Mouse (Mus musculus) G1E (cell line): ENCODE results near the gene Tmem184c.

Experiments
- CTCF ChIP-seq: IDR thresholded peaks from 2 replicates; pipeline ENCODE4 v1.5.1; 2012; ENCODE audit warnings: low read depth, low read length, inconsistent platforms, mixed read lengths
- GATA1 ChIP-seq: IDR thresholded peaks from 2 replicates; pipeline ENCODE4 v1.6.1; 2012; ENCODE audit warnings: borderline replicate concordance, low read length, inconsistent platforms, mixed read lengths
- TAL1 ChIP-seq: conservative IDR thresholded peaks from 2 replicates; pipeline ENCODE4 v1.6.1; 2012; ENCODE audit warnings: low read depth, low read length, inconsistent platforms, mixed read lengths

DNA sequence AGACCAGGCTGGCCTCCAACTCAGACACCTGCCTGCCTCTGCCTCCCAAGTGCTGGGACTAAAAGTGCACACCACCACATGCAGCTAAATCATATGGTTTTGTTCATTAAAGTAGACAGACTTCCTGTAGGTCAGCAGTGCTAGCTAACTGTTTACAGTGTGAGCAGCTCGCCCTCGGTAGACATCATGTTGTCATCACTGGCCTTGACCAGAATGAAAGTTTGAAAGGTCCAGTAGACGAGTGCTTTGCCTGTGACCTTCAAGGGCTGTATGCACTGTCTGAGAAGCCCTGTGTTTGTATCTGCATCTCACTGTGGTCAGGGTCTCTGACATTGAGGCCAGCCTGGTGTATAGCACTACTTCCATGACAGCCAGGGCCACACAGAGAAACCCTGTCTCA, 49.1 kb downstream of the Tmem184c start:
- TF ChIP-seq GATA1 (no peak), CTCF (no peak), TAL1 (no peak)
